Mouse (Mus musculus): ENCODE measurements at regions not wholly inside any gene's neighbourhood (a gene's known extent, or its start where the extent isn't known, plus 50 kb on each side); places are given as distances from the start of the nearest gene placed in this dataset.

- no peak for DNase-seq (ENCODE audit: low read depth)
- TF ChIP-seq CTCF (IDR thresholded peaks at IDR 0.05; ENCODE audit: borderline replicate concordance, extremely low read depth, insufficient read depth, insufficient read length), result no peak
- TF ChIP-seq POLR2A (IDR thresholded peaks at IDR 0.05; ENCODE audit: borderline replicate concordance, extremely low read depth, insufficient read depth, insufficient read length, poor library complexity, severe bottlenecking), result no peak
Observed at GRCm38 (mm10) chr3:158707411-158707810, 145.4 kb upstream of the Lrrc7 start.

- no peak for TF ChIP-seq POLR2A (IDR thresholded peaks at IDR 0.05; ENCODE audit: borderline replicate concordance, extremely low read depth, insufficient read depth, insufficient read length, poor library complexity, severe bottlenecking)
- TF ChIP-seq CTCF (IDR thresholded peaks at IDR 0.05; ENCODE audit: borderline replicate concordance, extremely low read depth, insufficient read depth, insufficient read length), result no peak
- DNase-seq (ENCODE audit: low read depth), result no peak
Observed at GRCm38 (mm10) chr3:158694936-158695335, 132.9 kb upstream of the Lrrc7 start.

- peak; percentile 2 for DNase-seq (ENCODE audit: low read depth)
- no peak for TF ChIP-seq POLR2A (IDR thresholded peaks at IDR 0.05; ENCODE audit: borderline replicate concordance, extremely low read depth, insufficient read depth, insufficient read length, poor library complexity, severe bottlenecking)
Observed at GRCm38 (mm10) chr3:158690686-158691085, 128.7 kb upstream of the Lrrc7 start.

GRCm38 (mm10) chr3:158645676-158646075, 83.7 kb upstream of the Lrrc7 start:
- DNase-seq (ENCODE audit: low read depth), result no peak
- TF ChIP-seq CTCF (IDR thresholded peaks at IDR 0.05; ENCODE audit: borderline replicate concordance, extremely low read depth, insufficient read depth, insufficient read length) (no peak), POLR2A (IDR thresholded peaks at IDR 0.05; ENCODE audit: borderline replicate concordance, extremely low read depth, insufficient read depth, insufficient read length, poor library complexity, severe bottlenecking) (no peak)

Data from brain, embryonic 14.5 days (tissue).